Mouse (Mus musculus): ENCODE data around the gene Flvcr1. TPM values are rescaled to one million over a fixed set of nuclear protein-coding genes. Genes with fewer than 3 reads are reported as not detected.

Flvcr1 gene
- 25.1 and 29.5 TPM in 2 replicates for total RNA-seq (2014; fragmentation: Nextera tagmentation)
- total RNA-seq (2017), result 27.0 and 32.6 TPM in 2 replicates

GRCm38 (mm10) chr1:191026021-191026713 lies at the start of gene Flvcr1:
Gene Flvcr1 (minus strand): TSS chr1:191026158.
- peak; percentile 87 for ATAC-seq (replicated peaks; ENCODE audit: poor library complexity, severe bottlenecking)

- peak; percentile 71 for ATAC-seq (replicated peaks; ENCODE audit: poor library complexity, severe bottlenecking)
These were observed 49.4 kb upstream of the Flvcr1 start for GRCm38 (mm10) chr1:191075199-191075883.

GRCm38 (mm10) chr1:191073486-191073885 lies 47.5 kb upstream of the Flvcr1 start:
- no peak for ATAC-seq (replicated peaks; ENCODE audit: poor library complexity, severe bottlenecking)

- ATAC-seq (replicated peaks; ENCODE audit: poor library complexity, severe bottlenecking), result peak; percentile 80
These were observed 47.0 kb upstream of the Flvcr1 start for GRCm38 (mm10) chr1:191073001-191073400.

- peak; percentile 50 for ATAC-seq (replicated peaks; ENCODE audit: poor library complexity, severe bottlenecking)
These were observed 46.5 kb upstream of the Flvcr1 start for GRCm38 (mm10) chr1:191072329-191072913.

GRCm38 (mm10) chr1:191071613-191072012 lies 45.7 kb upstream of the Flvcr1 start:
- ATAC-seq (replicated peaks; ENCODE audit: poor library complexity, severe bottlenecking), result no peak

GRCm38 (mm10) chr1:191070259-191070658 lies 44.3 kb upstream of the Flvcr1 start:
- no peak for ATAC-seq (replicated peaks; ENCODE audit: poor library complexity, severe bottlenecking)

- ATAC-seq (replicated peaks; ENCODE audit: poor library complexity, severe bottlenecking), result no peak
These were observed 42.4 kb upstream of the Flvcr1 start for GRCm38 (mm10) chr1:191068377-191068776.

- ATAC-seq (replicated peaks; ENCODE audit: poor library complexity, severe bottlenecking), result peak; percentile 38
These were observed 39.2 kb upstream of the Flvcr1 start for GRCm38 (mm10) chr1:191065188-191065587.

GRCm38 (mm10) chr1:191064535-191064934 lies 38.6 kb upstream of the Flvcr1 start:
- ATAC-seq (replicated peaks; ENCODE audit: poor library complexity, severe bottlenecking), result no peak

GRCm38 (mm10) chr1:191063700-191064099 lies 37.7 kb upstream of the Flvcr1 start:
- ATAC-seq (replicated peaks; ENCODE audit: poor library complexity, severe bottlenecking), result no peak

- ATAC-seq (replicated peaks; ENCODE audit: poor library complexity, severe bottlenecking), result peak; percentile 95
These were observed 37.0 kb upstream of the Flvcr1 start, which contains the start of the genes Tatdn3 and Nsl1 for GRCm38 (mm10) chr1:191062781-191063485. Gene Tatdn3 (minus strand): TSS chr1:191062932. Gene Nsl1 (plus strand): TSS chr1:191063012.

- peak; percentile 20; the same call in 1 of the 2 replicates for ATAC-seq (replicated peaks; ENCODE audit: poor library complexity, severe bottlenecking)
These were observed 36.4 kb upstream of the Flvcr1 start for GRCm38 (mm10) chr1:191062241-191062780.

GRCm38 (mm10) chr1:191057461-191057860 lies 31.5 kb upstream of the Flvcr1 start:
- ATAC-seq (replicated peaks; ENCODE audit: poor library complexity, severe bottlenecking), result no peak

- no peak for ATAC-seq (replicated peaks; ENCODE audit: poor library complexity, severe bottlenecking)
These were observed 29.5 kb upstream of the Flvcr1 start for GRCm38 (mm10) chr1:191055533-191055873.

- ATAC-seq (replicated peaks; ENCODE audit: poor library complexity, severe bottlenecking), result peak; percentile 42; the same call in 1 of the 2 replicates
These were observed 29.0 kb upstream of the Flvcr1 start for GRCm38 (mm10) chr1:191054870-191055532.

- no peak for ATAC-seq (replicated peaks; ENCODE audit: poor library complexity, severe bottlenecking)
These were observed 27.6 kb upstream of the Flvcr1 start for GRCm38 (mm10) chr1:191053555-191053954.

- no peak for ATAC-seq (replicated peaks; ENCODE audit: poor library complexity, severe bottlenecking)
These were observed 20.4 kb upstream of the Flvcr1 start for GRCm38 (mm10) chr1:191046231-191046824.

GRCm38 (mm10) chr1:191045264-191045663 lies 19.3 kb upstream of the Flvcr1 start:
- no peak for ATAC-seq (replicated peaks; ENCODE audit: poor library complexity, severe bottlenecking)
